In genomic region chr11:100886188-100886740, GRCm38 (mm10) we compare ENCODE assay signal across 15 mouse cellular contexts. TPM values are rescaled to one million over a fixed set of nuclear protein-coding genes. Genes with fewer than 3 reads are reported as not detected.
DNase-seq lines count a peak whose midpoint lies in the region; ATAC-seq and TF ChIP-seq lines count a peak whose summit lies in the region.
"Had no signal": no experiment of that assay in that cellular context is flagged by ENCODE, and none has a peak within 500 bp of the region (broad histone marks: within the 10 kb centered on the region; RNA-seq: fewer than 3 reads in every experiment).

No protein-coding gene starts in this region.

- H3K9me3 ChIP-seq in heart, embryonic 10.5 days, result no peaks in the 10 kb centered on the region
- H3K9me3 ChIP-seq in liver, embryonic 14.5 days (ENCODE audit: control insufficient read depth, low read length), result no peaks in the 10 kb centered on the region

- 14% methylated on average over 8 of the region's 8 CpGs for WGBS in heart, embryonic 10.5 days
- 7% methylated on average over 8 of the region's 8 CpGs for WGBS in liver, embryonic 14.5 days (ENCODE audit: insufficient replicate concordance)

- DNase-seq in heart, embryonic 10.5 days (ENCODE audit: low spot score), result peak; percentile 93
- DNase-seq in heart, postnatal 25 days (ENCODE audit: low spot score), result no peak
- peak; percentile 35 for DNase-seq in ovary, postnatal 36 days (ENCODE audit: low spot score)
- no peak for DNase-seq in ovary, postnatal 14 days (ENCODE audit: low spot score)
- DNase-seq in liver, embryonic 14.5 days (ENCODE audit: low read depth in 3 of 3, low spot score in 3 of 3), result peak; percentile 57 to 63 (median 57)
- DNase-seq in layer of hippocampus, adult 11-12 months (ENCODE audit: low spot score), result no peak
- DNase-seq in right cerebral cortex, adult 18-20 months, result no peak
- DNase-seq in urinary bladder, postnatal 10 days (ENCODE audit: low spot score), result no peak
- DNase-seq: gastrocnemius, postnatal 36 days; heart, postnatal 14 days; kidney, adult 18-20 months; left cerebral cortex, postnatal 4 days; thymus, postnatal 14 days had no signal

- peak overlapping the region; percentile 41 for H3K4me2 ChIP-seq in liver, embryonic 14.5 days (ENCODE audit: low read depth)

- TF ChIP-seq CTCF in liver, embryonic 14.5 days (IDR thresholded peaks at IDR 0.05; ENCODE audit: low read depth), result no peak

- peaks cover 41% of the 10 kb centered on the region for H3K4me1 ChIP-seq in heart, embryonic 10.5 days
- H3K4me1 ChIP-seq in liver, embryonic 14.5 days (replicated peaks; ENCODE audit: control insufficient read depth in 2 of 2, insufficient read depth in 2 of 2, low read length in 1 of 2), result peaks cover 43 to 54% of the 10 kb centered on the region in 2 experiments

- no peaks in the 10 kb centered on the region; the same call in 1 of the 2 replicates for H3K27me3 ChIP-seq in heart, embryonic 10.5 days (ENCODE audit: insufficient read depth, poor library complexity, severe bottlenecking)
- H3K27me3 ChIP-seq in liver, embryonic 14.5 days (ENCODE audit: control insufficient read depth, insufficient read depth, low read length), result no peaks in the 10 kb centered on the region

- H3K36me3 ChIP-seq in heart, embryonic 10.5 days, result peaks cover 41% of the 10 kb centered on the region
- peaks cover 6% of the 10 kb centered on the region for H3K36me3 ChIP-seq in liver, embryonic 14.5 days (replicated peaks; ENCODE audit: control insufficient read depth, insufficient read depth, low read depth)

- intact Hi-C loops in heart, postnatal 25 days (cut with DNase I), result no loop called here

- peak overlapping the region; percentile 72 for H3K27ac ChIP-seq in heart, embryonic 10.5 days
- H3K27ac ChIP-seq in liver, embryonic 14.5 days, result peak overlapping the region; percentile 75
- H3K27ac ChIP-seq: macrophage had no signal

- peak; percentile 90 for ATAC-seq in liver, embryonic 14.5 days (ENCODE audit: insufficient read depth)
- ATAC-seq: forebrain, embryonic 14.5 days had no signal

- peak overlapping the region; percentile 44 for H3K9ac ChIP-seq in liver, embryonic 14.5 days (replicated peaks)

- peak overlapping the region; percentile 9; the same call in 1 of the 2 replicates for H3K4me3 ChIP-seq in heart, embryonic 10.5 days
- H3K4me3 ChIP-seq in liver, embryonic 14.5 days (ENCODE audit: insufficient read depth in 1 of 2, low read depth in 2 of 2, low read length in 2 of 2), result no peak overlapping the region

- TF ChIP-seq EP300 in liver, embryonic 14.5 days (IDR thresholded peaks at IDR 0.05; ENCODE audit: low read depth), result 0 out of 2 replicates have a peak, but pooled peaks have one; percentile 52

RNA-seq across cellular contexts. Expression of gene Stat5a, which starts 27.1 kb away (rescaled TPM):
- 6.2 and 6.6 TPM in 2 replicates for polyA plus RNA-seq in heart, embryonic 10.5 days (2016; fragmentation: Nextera tagmentation; extraction: Ambion mirVana)
- total RNA-seq in heart, postnatal 25 days (2021), result 10 to 100 TPM; 24.3 to 30.1 TPM
- polyA plus RNA-seq in liver, embryonic 14.5 days (2012; rRNA removed), result 7.8 and 8.5 TPM in 2 replicates
- 7.2 and 8.6 TPM in 2 replicates for polyA plus RNA-seq in liver, embryonic 14.5 days (2014; fragmentation: Nextera tagmentation; extraction: Ambion mirVana)

RNA-seq across cellular contexts. Expression of gene Stat5b, which starts 35.7 kb away (rescaled TPM):
- polyA plus RNA-seq in heart, embryonic 10.5 days (2016; fragmentation: Nextera tagmentation; extraction: Ambion mirVana), result 25.7 and 30.1 TPM in 2 replicates
- 10 to 100 TPM; 67.6 to 68.9 TPM for total RNA-seq in heart, postnatal 25 days (2021)
- 10.6 and 12.4 TPM in 2 replicates for polyA plus RNA-seq in liver, embryonic 14.5 days (2012; rRNA removed)
- 16.4 and 19.3 TPM in 2 replicates for polyA plus RNA-seq in liver, embryonic 14.5 days (2014; fragmentation: Nextera tagmentation; extraction: Ambion mirVana)

RNA-seq across cellular contexts. Expression of gene Stat3, which starts 53.1 kb away (rescaled TPM):
- polyA plus RNA-seq in heart, embryonic 10.5 days (2016; fragmentation: Nextera tagmentation; extraction: Ambion mirVana), result 33.7 and 41.5 TPM in 2 replicates
- total RNA-seq in heart, postnatal 25 days (2021), result 100 to 1,000 TPM in 1 of 2 experiments, 10 to 100 TPM in 1; 91.3 to 119 TPM
- 15.0 and 17.7 TPM in 2 replicates for polyA plus RNA-seq in liver, embryonic 14.5 days (2012; rRNA removed)
- 27.2 and 27.4 TPM in 2 replicates for polyA plus RNA-seq in liver, embryonic 14.5 days (2014; fragmentation: Nextera tagmentation; extraction: Ambion mirVana)

Comparison
In these comparisons a context has a peak if more than half of its experiments do, and no peak if none do; other contexts are left out.
1. DNase-seq: peak in heart, embryonic 10.5 days (single experiment), ovary, postnatal 36 days (single experiment) and liver, embryonic 14.5 days (3 of 3); none in heart, postnatal 25 days (single experiment), ovary, postnatal 14 days (single experiment), layer of hippocampus, adult 11-12 months (single experiment), right cerebral cortex, adult 18-20 months (single experiment) and urinary bladder, postnatal 10 days (single experiment).